Mouse (Mus musculus): ENCODE data around the gene Dhx32. TPM values are rescaled to one million over a fixed set of nuclear protein-coding genes. Genes with fewer than 3 reads are reported as not detected.

The Dhx32 gene
- total and polyA plus RNA-seq, 3 experiments, result 27.7 to 47.4 (median 41.5) TPM

GRCm38 (mm10) chr7:133720616-133721015 lies 61.9 kb downstream of the Dhx32 start:
- no peaks in the 10 kb centered on the region for H3K79me2 ChIP-seq (replicated peaks; ENCODE audit: control insufficient read depth, insufficient read depth, low read length)
- H3K9ac ChIP-seq (ENCODE audit: low read depth, low read length), result no peak overlapping the region
- H3K36me3 ChIP-seq (ENCODE audit: control insufficient read depth, insufficient read depth, low read length), result no peaks in the 10 kb centered on the region
- H3K27me3 ChIP-seq (ENCODE audit: control insufficient read depth, insufficient read depth, low read length), result no peaks in the 10 kb centered on the region
- no peak overlapping the region for H3K4me3 ChIP-seq
- intact Hi-C loops (cut with DNase I), result loop anchor here (5.0 kb wide), 1 partner anchor 53 kb away; no protein-coding TSS in a partner anchor
- H3K4me1 ChIP-seq (ENCODE audit: control insufficient read depth, insufficient read depth, low read length), result no peaks in the 10 kb centered on the region
- H3K27ac ChIP-seq, result no peak overlapping the region
- TF ChIP-seq POLR2A (IDR thresholded peaks at IDR 0.05; ENCODE audit: insufficient read depth, low read depth, low read length) (no peak), CTCF (IDR thresholded peaks at IDR 0.05) (no peak), EP300 (IDR thresholded peaks at IDR 0.05; ENCODE audit: insufficient read depth, low read depth, low read length) (no peak)
- WGBS, result 45% methylated on average over 11 of the region's 11 CpGs
- DNase-seq, result no peak

- Histone ChIP-seq H3K9ac (ENCODE audit: low read depth, low read length) (no peak overlapping the region), H3K4me3 (no peak overlapping the region), H3K27ac (no peak overlapping the region), H3K27me3 (ENCODE audit: control insufficient read depth, insufficient read depth, low read length) (no peaks in the 10 kb centered on the region), H3K4me1 (ENCODE audit: control insufficient read depth, insufficient read depth, low read length) (no peaks in the 10 kb centered on the region), H3K36me3 (ENCODE audit: control insufficient read depth, insufficient read depth, low read length) (no peaks in the 10 kb centered on the region), H3K79me2 (replicated peaks; ENCODE audit: control insufficient read depth, insufficient read depth, low read length) (no peaks in the 10 kb centered on the region)
- intact Hi-C loops (cut with DNase I), result no loop called here
- no peak for DNase-seq
- TF ChIP-seq CTCF (IDR thresholded peaks at IDR 0.05), result peak; percentile 54
- no peak for TF ChIP-seq EP300 (IDR thresholded peaks at IDR 0.05; ENCODE audit: insufficient read depth, low read depth, low read length)
- 90% methylated on average over 1 of the region's 1 CpGs for WGBS
Observed at GRCm38 (mm10) chr7:133718580-133718979, 63.9 kb downstream of the Dhx32 start.

GRCm38 (mm10) chr7:133715387-133715786 lies 67.1 kb downstream of the Dhx32 start:
- Histone ChIP-seq H3K27ac (no peak overlapping the region), H3K36me3 (ENCODE audit: control insufficient read depth, insufficient read depth, low read length) (no peaks in the 10 kb centered on the region), H3K4me3 (no peak overlapping the region), H3K79me2 (replicated peaks; ENCODE audit: control insufficient read depth, insufficient read depth, low read length) (no peaks in the 10 kb centered on the region; the same call in 1 of the 2 replicates), H3K27me3 (ENCODE audit: control insufficient read depth, insufficient read depth, low read length) (no peaks in the 10 kb centered on the region), H3K9ac (ENCODE audit: low read depth, low read length) (no peak overlapping the region), H3K4me1 (ENCODE audit: control insufficient read depth, insufficient read depth, low read length) (no peaks in the 10 kb centered on the region)
- WGBS, result 57% methylated on average over 4 of the region's 4 CpGs
- no peak for TF ChIP-seq EP300 (IDR thresholded peaks at IDR 0.05; ENCODE audit: insufficient read depth, low read depth, low read length)
- TF ChIP-seq POLR2A (IDR thresholded peaks at IDR 0.05; ENCODE audit: insufficient read depth, low read depth, low read length), result no peak
- TF ChIP-seq CTCF (IDR thresholded peaks at IDR 0.05), result no peak
- DNase-seq, result no peak
- intact Hi-C loops (cut with DNase I), result no loop called here

GRCm38 (mm10) chr7:133707301-133707700 lies 75.2 kb downstream of the Dhx32 start:
- WGBS, result 81% methylated on average over 2 of the region's 2 CpGs
- DNase-seq, result no peak
- Histone ChIP-seq H3K4me1 (ENCODE audit: control insufficient read depth, insufficient read depth, low read length) (peaks cover 3% of the 10 kb centered on the region), H3K27me3 (ENCODE audit: control insufficient read depth, insufficient read depth, low read length) (no peaks in the 10 kb centered on the region), H3K79me2 (replicated peaks; ENCODE audit: control insufficient read depth, insufficient read depth, low read length) (peaks cover 2% of the 10 kb centered on the region; the same call in 1 of the 2 replicates), H3K27ac (no peak overlapping the region), H3K9ac (ENCODE audit: low read depth, low read length) (no peak overlapping the region), H3K36me3 (ENCODE audit: control insufficient read depth, insufficient read depth, low read length) (no peaks in the 10 kb centered on the region), H3K4me3 (no peak overlapping the region)
- TF ChIP-seq EP300 (IDR thresholded peaks at IDR 0.05; ENCODE audit: insufficient read depth, low read depth, low read length) (no peak), CTCF (IDR thresholded peaks at IDR 0.05) (peak; percentile 60)
- intact Hi-C loops (cut with DNase I), result loop anchor here (5.0 kb wide), 1 partner anchor 70 kb away; the partner anchor contains the start of gene Edrf1

GRCm38 (mm10) chr7:133703906-133704305 lies 78.6 kb downstream of the Dhx32 start:
- no peak overlapping the region for H3K9ac ChIP-seq (ENCODE audit: low read depth, low read length)
- no peak overlapping the region for H3K4me3 ChIP-seq
- intact Hi-C loops (cut with DNase I), result no loop called here

GRCm38 (mm10) chr7:133702333-133702732 lies 80.2 kb downstream of the Dhx32 start:
- Histone ChIP-seq H3K79me2 (replicated peaks; ENCODE audit: control insufficient read depth, insufficient read depth, low read length) (no peaks in the 10 kb centered on the region), H3K4me1 (ENCODE audit: control insufficient read depth, insufficient read depth, low read length) (no peaks in the 10 kb centered on the region), H3K9ac (ENCODE audit: low read depth, low read length) (no peak overlapping the region), H3K27ac (no peak overlapping the region), H3K4me3 (no peak overlapping the region), H3K27me3 (ENCODE audit: control insufficient read depth, insufficient read depth, low read length) (no peaks in the 10 kb centered on the region), H3K36me3 (ENCODE audit: control insufficient read depth, insufficient read depth, low read length) (no peaks in the 10 kb centered on the region)
- no peak for DNase-seq
- 67% methylated on average over 10 of the region's 10 CpGs for WGBS
- intact Hi-C loops (cut with DNase I), result no loop called here
- TF ChIP-seq EP300 (IDR thresholded peaks at IDR 0.05; ENCODE audit: insufficient read depth, low read depth, low read length), result no peak
- TF ChIP-seq CTCF (IDR thresholded peaks at IDR 0.05), result no peak
- no peak for TF ChIP-seq POLR2A (IDR thresholded peaks at IDR 0.05; ENCODE audit: insufficient read depth, low read depth, low read length)

More at GRCm38 (mm10) chr7:133703906-133704305, 78.6 kb downstream of the Dhx32 start:
- DNase-seq, result no peak
- Histone ChIP-seq H3K4me1 (ENCODE audit: control insufficient read depth, insufficient read depth, low read length) (no peaks in the 10 kb centered on the region), H3K36me3 (ENCODE audit: control insufficient read depth, insufficient read depth, low read length) (no peaks in the 10 kb centered on the region), H3K79me2 (replicated peaks; ENCODE audit: control insufficient read depth, insufficient read depth, low read length) (no peaks in the 10 kb centered on the region), H3K27ac (no peak overlapping the region), H3K27me3 (ENCODE audit: control insufficient read depth, insufficient read depth, low read length) (no peaks in the 10 kb centered on the region)
- 93% methylated on average over 7 of the region's 7 CpGs for WGBS
- TF ChIP-seq EP300 (IDR thresholded peaks at IDR 0.05; ENCODE audit: insufficient read depth, low read depth, low read length) (no peak), POLR2A (IDR thresholded peaks at IDR 0.05; ENCODE audit: insufficient read depth, low read depth, low read length) (no peak), CTCF (IDR thresholded peaks at IDR 0.05) (no peak)
